Mouse (Mus musculus) intestine, embryonic 14.5 days (tissue): ENCODE measurements around the gene Dysf. TPM values are rescaled to one million over a fixed set of nuclear protein-coding genes. Genes with fewer than 3 reads are reported as not detected.

Source experiments
- ATAC-seq: fragments of 200-750 bp; cut with Nextera tagmentation; replicated peaks from 2 replicates; pipeline ENCODE4 v1.8.0; 2017; ENCODE audit warnings: low read depth, moderate number of reproducible peaks, moderate TSS enrichment, moderate library complexity; ENCODE audit not compliant: low FRiP score, low TSS enrichment
- DNase-seq: peaks from one replicate; pipeline ENCODE4 v3.0.0-alpha.2; 2018; ENCODE audit warnings: low spot score
- H3K27ac ChIP-seq: fragments of 300-500 bp; sonication (generic); 2 replicates; pipeline ENCODE4 v1.5.1; 2014; ENCODE audit warnings: low read depth, mild to moderate bottlenecking, control low read depth
- H3K27me3 ChIP-seq: fragments of 300-500 bp; sonication (generic); replicated peaks from 2 replicates; pipeline ENCODE4 v1.6.1; 2014; ENCODE audit warnings: low read length, control low read depth; ENCODE audit not compliant: control insufficient read depth, insufficient read depth
- H3K36me3 ChIP-seq: fragments of 300-500 bp; sonication (generic); 2 replicates; pipeline ENCODE4 v1.6.1; 2014; ENCODE audit warnings: low read length, control low read depth; ENCODE audit not compliant: control insufficient read depth, insufficient read depth
- H3K4me1 ChIP-seq: fragments of 300-500 bp; sonication (generic); replicated peaks from 2 replicates; pipeline ENCODE4 v1.6.1; 2014; ENCODE audit warnings: low read length, control low read depth, mixed read lengths; ENCODE audit not compliant: control insufficient read depth, insufficient read depth
- H3K4me2 ChIP-seq: fragments of 300-500 bp; sonication (generic); 2 replicates; pipeline ENCODE4 v1.6.1; 2014; ENCODE audit warnings: low read length
- H3K4me3 ChIP-seq: fragments of 300-500 bp; sonication (generic); 2 replicates; pipeline ENCODE4 v1.5.1; 2014; ENCODE audit warnings: low read depth, low read length, control low read depth, mixed read lengths
- H3K9ac ChIP-seq: fragments of 300-500 bp; sonication (generic); 2 replicates; pipeline ENCODE4 v1.6.1; 2014; ENCODE audit warnings: mild to moderate bottlenecking, low read length
- H3K9me3 ChIP-seq: fragments of 300-500 bp; sonication (generic); 2 replicates; pipeline ENCODE4 v1.6.1; 2016; ENCODE audit warnings: low read length, control low read depth; ENCODE audit not compliant: control insufficient read depth
- WGBS: fragments of 180-500 bp; shearing (Covaris S2); extraction: QIAGEN DNeasy Blood & Tissue Kit; methylation state at CpG from one replicate; pipeline ENCODE4 v1.1.7; 2014; 5-methylcytosine and 5-hydroxymethylcytosine counted together
- polyA plus RNA-seq: library from polyadenylated mRNA; unstranded; fragments of >200 nt; fragmentation: Nextera tagmentation; extraction: Ambion mirVana; gene quantifications from 2 replicates; pipeline ENCODE4 v1.2.1, GENCODE M21; 2014

The Dysf gene
- polyA plus RNA-seq, 1 experiment from 2014 or later: 11.1 TPM

- H3K4me3 ChIP-seq: no peak overlapping the region
- H3K9me3 ChIP-seq: no peaks in the 10 kb centered on the region
- no peak overlapping the region for H3K4me2 ChIP-seq
- no peak overlapping the region for H3K27ac ChIP-seq
- H3K36me3 ChIP-seq: no peaks in the 10 kb centered on the region
- H3K27me3 ChIP-seq: no peaks in the 10 kb centered on the region
- H3K4me1 ChIP-seq: no peaks in the 10 kb centered on the region
- no peak overlapping the region for H3K9ac ChIP-seq
- no peak for DNase-seq
- ATAC-seq: no peak
- 90% methylated on average over 4 of the region's 4 CpGs for WGBS
These were observed 136.0 kb downstream of the Dysf start for GRCm38 (mm10) chr6:84144393-84144792.

- H3K9me3 ChIP-seq: no peaks in the 10 kb centered on the region
- ATAC-seq: no peak
- no peak for DNase-seq
- 0 out of 2 replicates have a peak, but pooled peaks cover 4% of the 10 kb centered on the region for H3K4me1 ChIP-seq
- H3K4me3 ChIP-seq: no peak overlapping the region
- H3K36me3 ChIP-seq: no peaks in the 10 kb centered on the region
- WGBS: 81% methylated on average over 13 of the region's 13 CpGs
- H3K4me2 ChIP-seq: no peak overlapping the region
- H3K27ac ChIP-seq: no peak overlapping the region
- no peaks in the 10 kb centered on the region for H3K27me3 ChIP-seq
- no peak overlapping the region for H3K9ac ChIP-seq
These were observed 139.0 kb downstream of the Dysf start for GRCm38 (mm10) chr6:84147206-84148004.

- Histone ChIP-seq H3K4me2 (no peak overlapping the region), H3K9ac (no peak overlapping the region), H3K9me3 (no peaks in the 10 kb centered on the region), H3K4me1 (0 out of 2 replicates have a peak, but pooled peaks cover 4% of the 10 kb centered on the region), H3K27ac (no peak overlapping the region), H3K4me3 (no peak overlapping the region), H3K27me3 (no peaks in the 10 kb centered on the region), H3K36me3 (no peaks in the 10 kb centered on the region)
- WGBS: 68% methylated on average over 6 of the region's 6 CpGs
- DNase-seq (no peak), ATAC-seq (no peak)
These were observed 140.1 kb downstream of the Dysf start for GRCm38 (mm10) chr6:84148470-84148869.

GRCm38 (mm10) chr6:84154508-84154907 is 146.1 kb downstream of the Dysf start:
- Histone ChIP-seq H3K27ac (no peak overlapping the region), H3K9ac (no peak overlapping the region), H3K9me3 (no peaks in the 10 kb centered on the region), H3K4me3 (no peak overlapping the region), H3K4me1 (0 out of 2 replicates have a peak, but pooled peaks cover 4% of the 10 kb centered on the region), H3K36me3 (no peaks in the 10 kb centered on the region), H3K4me2 (no peak overlapping the region), H3K27me3 (no peaks in the 10 kb centered on the region)
- 88% methylated on average over 2 of the region's 2 CpGs for WGBS
- no peak for DNase-seq
- ATAC-seq: no peak

GRCm38 (mm10) chr6:84155765-84156164 is 147.4 kb downstream of the Dysf start:
- no peaks in the 10 kb centered on the region for H3K27me3 ChIP-seq
- no peaks in the 10 kb centered on the region for H3K36me3 ChIP-seq
- H3K4me1 ChIP-seq: 0 out of 2 replicates have a peak, but pooled peaks cover 3% of the 10 kb centered on the region
- WGBS: 66% methylated on average over 3 of the region's 3 CpGs
- no peak overlapping the region for H3K27ac ChIP-seq
- no peak overlapping the region for H3K9ac ChIP-seq
- ATAC-seq: no peak
- DNase-seq: no peak
- no peaks in the 10 kb centered on the region for H3K9me3 ChIP-seq
- no peak overlapping the region for H3K4me2 ChIP-seq
- H3K4me3 ChIP-seq: no peak overlapping the region

- 71% methylated on average over 4 of the region's 4 CpGs for WGBS
- Histone ChIP-seq H3K9ac (no peak overlapping the region), H3K9me3 (no peaks in the 10 kb centered on the region), H3K4me2 (no peak overlapping the region), H3K36me3 (no peaks in the 10 kb centered on the region), H3K4me3 (no peak overlapping the region), H3K4me1 (no peaks in the 10 kb centered on the region), H3K27ac (no peak overlapping the region), H3K27me3 (no peaks in the 10 kb centered on the region)
- DNase-seq (no peak), ATAC-seq (no peak)
These were observed 148.2 kb downstream of the Dysf start for GRCm38 (mm10) chr6:84156481-84157025.

GRCm38 (mm10) chr6:84159046-84159445 is 150.7 kb downstream of the Dysf start:
- no peak overlapping the region for H3K4me2 ChIP-seq
- H3K4me1 ChIP-seq: no peaks in the 10 kb centered on the region
- no peaks in the 10 kb centered on the region for H3K36me3 ChIP-seq
- no peak overlapping the region for H3K4me3 ChIP-seq
- ATAC-seq (no peak), DNase-seq (no peak)
- no peaks in the 10 kb centered on the region for H3K27me3 ChIP-seq
- no peak overlapping the region for H3K9ac ChIP-seq
- H3K27ac ChIP-seq: no peak overlapping the region
- WGBS: 86% methylated on average over 4 of the region's 4 CpGs
- no peaks in the 10 kb centered on the region for H3K9me3 ChIP-seq

GRCm38 (mm10) chr6:84167612-84168011 is 159.2 kb downstream of the Dysf start:
- Histone ChIP-seq H3K9me3 (no peaks in the 10 kb centered on the region), H3K27ac (no peak overlapping the region), H3K4me3 (no peak overlapping the region), H3K4me1 (no peaks in the 10 kb centered on the region), H3K9ac (no peak overlapping the region), H3K4me2 (no peak overlapping the region), H3K36me3 (no peaks in the 10 kb centered on the region), H3K27me3 (no peaks in the 10 kb centered on the region)
- DNase-seq (no peak), ATAC-seq (no peak)
- 82% methylated on average over 14 of the region's 14 CpGs for WGBS

GRCm38 (mm10) chr6:84168571-84168970 is 160.2 kb downstream of the Dysf start:
- ATAC-seq (no peak), DNase-seq (no peak)
- no peaks in the 10 kb centered on the region for H3K9me3 ChIP-seq
- 91% methylated on average over 1 of the region's 1 CpGs for WGBS
- no peak overlapping the region for H3K27ac ChIP-seq
- no peaks in the 10 kb centered on the region for H3K4me1 ChIP-seq
- no peak overlapping the region for H3K9ac ChIP-seq
- H3K27me3 ChIP-seq: no peaks in the 10 kb centered on the region
- H3K4me2 ChIP-seq: no peak overlapping the region
- H3K36me3 ChIP-seq: no peaks in the 10 kb centered on the region
- H3K4me3 ChIP-seq: no peak overlapping the region
